Mouse (Mus musculus): Measurements from ENCODE around the gene Ptpn5. TPM values are rescaled to one million over a fixed set of nuclear protein-coding genes. Genes with fewer than 3 reads are reported as not detected.

Ptpn5 gene
- total and polyA plus RNA-seq, 3 experiments, result 0.03 TPM; not detected in 2

DNA sequence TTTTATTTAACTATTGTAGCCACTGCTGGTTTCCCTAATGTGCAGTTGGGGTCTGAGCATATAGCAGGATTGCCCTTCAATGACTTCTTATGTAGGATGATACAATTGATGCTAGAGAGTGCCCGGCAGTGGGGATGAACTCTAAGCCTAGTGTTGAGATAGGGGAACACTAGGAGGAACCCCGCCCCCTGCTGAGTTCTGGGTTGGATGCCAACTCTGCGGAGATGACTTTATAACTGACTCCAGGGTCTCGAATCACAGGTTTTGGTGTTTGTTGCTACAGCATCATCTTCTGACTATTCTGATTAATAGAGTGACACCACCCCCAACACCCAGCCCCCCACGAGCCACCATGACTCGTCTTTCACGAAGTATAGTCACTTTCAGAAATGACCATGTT is 14.8 kb upstream of the Ptpn5 start:
- Histone ChIP-seq H3K36me3 (ENCODE audit: control insufficient read depth in 1 of 2, insufficient read depth in 2 of 2, low read length in 2 of 2) (no peaks in the 10 kb centered on the region), H3K4me1 (ENCODE audit: control insufficient read depth in 1 of 2, insufficient read depth in 2 of 2, low read length in 2 of 2) (no peaks in the 10 kb centered on the region), H3K9me3 (replicated peaks; ENCODE audit: insufficient read depth, low read length) (no peaks in the 10 kb centered on the region), H3K4me3 (ENCODE audit: control insufficient read depth in 1 of 2, insufficient read depth in 1 of 2, low read depth in 2 of 2, low read length in 2 of 2) (no peak overlapping the region), H3K79me2 (ENCODE audit: control insufficient read depth, insufficient read depth, low read length, poor library complexity) (no peaks in the 10 kb centered on the region), H3K27ac (ENCODE audit: control insufficient read depth, low read depth, low read length) (no peak overlapping the region), H3K9ac (ENCODE audit: control insufficient read depth, low read depth, low read length, poor library complexity, severe bottlenecking) (no peak overlapping the region), H3K27me3 (ENCODE audit: control insufficient read depth in 1 of 2, insufficient read depth in 2 of 2, low read length in 2 of 2) (0 out of 4 replicates have a peak, but pooled peaks cover 0 to 1% of the 10 kb centered on the region in 2 experiments)
- DNase-seq (ENCODE audit: low read depth, low spot score), result no peak
- TF ChIP-seq CTCF (IDR thresholded peaks at IDR 0.05 in 2 of 3, conservative IDR thresholded peaks at IDR 0.05 in 1 of 3; ENCODE audit: control insufficient read depth in 1 of 3, insufficient read depth in 1 of 3, low read depth in 2 of 3, low read length in 3 of 3, poor library complexity in 1 of 3, severe bottlenecking in 1 of 3), result no peak
- TF ChIP-seq ZNF384 (IDR thresholded peaks at IDR 0.05; ENCODE audit: low read depth, low read length), result no peak
- no peak for TF ChIP-seq UBTF (IDR thresholded peaks at IDR 0.05; ENCODE audit: borderline replicate concordance, insufficient read depth, low read depth, low read length)
- no peak for TF ChIP-seq TBP (IDR thresholded peaks at IDR 0.05; ENCODE audit: low read depth, low read length)
- no peak for TF ChIP-seq POLR2AphosphoS2 (IDR thresholded peaks at IDR 0.05; ENCODE audit: low read length)
- TF ChIP-seq RCOR1 (IDR thresholded peaks at IDR 0.05; ENCODE audit: low read depth, low read length), result no peak
- TF ChIP-seq NELFE (IDR thresholded peaks at IDR 0.05; ENCODE audit: low read depth, low read length), result no peak
- TF ChIP-seq ZMIZ1 (IDR thresholded peaks at IDR 0.05; ENCODE audit: low read depth, low read length), result no peak
- TF ChIP-seq JUND (IDR thresholded peaks at IDR 0.05; ENCODE audit: low read depth, low read length), result no peak
- TF ChIP-seq POLR2AphosphoS5 (IDR thresholded peaks at IDR 0.05; ENCODE audit: borderline replicate concordance, low read depth, low read length), result no peak
- no peak for TF ChIP-seq HCFC1 (IDR thresholded peaks at IDR 0.05; ENCODE audit: low read depth, low read length)

DNA sequence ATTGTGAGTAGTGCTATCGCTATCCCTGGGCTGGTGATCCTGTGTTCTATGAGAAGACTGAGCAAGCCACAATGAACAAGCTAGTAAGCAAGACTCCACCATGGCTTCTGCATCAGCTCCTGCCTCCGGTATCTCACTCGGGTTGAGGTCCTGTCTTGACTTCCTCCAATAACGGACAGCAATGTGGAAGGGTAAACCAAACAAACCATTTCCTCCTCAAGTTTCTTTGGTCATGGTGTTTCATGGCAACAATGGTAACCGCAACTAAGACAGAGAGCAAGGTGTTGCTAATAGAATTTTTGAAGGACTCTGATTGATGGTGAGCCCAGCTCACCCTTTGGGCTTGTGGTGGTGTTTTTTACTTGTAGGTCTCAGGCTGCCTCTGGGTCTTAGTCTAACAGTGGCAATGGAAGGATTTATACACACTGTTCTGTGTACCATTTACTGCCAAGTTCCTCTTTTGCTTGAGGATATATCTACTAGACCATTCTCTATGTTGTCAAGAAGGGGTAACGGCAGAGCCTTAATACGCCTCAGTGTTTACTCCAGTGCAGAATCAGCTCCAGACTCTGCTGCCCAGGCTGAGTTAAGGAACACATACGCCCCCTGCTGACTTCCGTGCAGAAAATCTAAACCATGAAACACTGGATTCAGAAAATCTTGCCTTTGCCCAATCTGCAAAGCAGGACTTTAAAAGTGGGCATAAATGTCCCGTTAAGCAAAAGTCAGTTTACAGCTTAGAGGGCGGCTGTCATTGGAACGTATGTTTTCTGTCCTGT is 12.7 kb upstream of the Ptpn5 start:
- Histone ChIP-seq H3K9ac (ENCODE audit: control insufficient read depth, low read depth, low read length, poor library complexity, severe bottlenecking) (no peak overlapping the region), H3K36me3 (ENCODE audit: control insufficient read depth in 1 of 2, insufficient read depth in 2 of 2, low read length in 2 of 2) (no peaks in the 10 kb centered on the region), H3K27me3 (ENCODE audit: control insufficient read depth in 1 of 2, insufficient read depth in 2 of 2, low read length in 2 of 2) (no peaks in the 10 kb centered on the region), H3K79me2 (ENCODE audit: control insufficient read depth, insufficient read depth, low read length, poor library complexity) (no peaks in the 10 kb centered on the region), H3K4me3 (ENCODE audit: control insufficient read depth in 1 of 2, insufficient read depth in 1 of 2, low read depth in 2 of 2, low read length in 2 of 2) (no peak overlapping the region), H3K4me1 (ENCODE audit: control insufficient read depth in 1 of 2, insufficient read depth in 2 of 2, low read length in 2 of 2) (no peaks in the 10 kb centered on the region), H3K27ac (ENCODE audit: control insufficient read depth, low read depth, low read length) (no peak overlapping the region), H3K9me3 (replicated peaks; ENCODE audit: insufficient read depth, low read length) (no peaks in the 10 kb centered on the region)
- DNase-seq (ENCODE audit: low read depth, low spot score), result peak; percentile 23
- TF ChIP-seq MAFK (IDR thresholded peaks at IDR 0.05; ENCODE audit: borderline replicate concordance, low read depth, low read length) (no peak), CTCF (IDR thresholded peaks at IDR 0.05 in 2 of 3, conservative IDR thresholded peaks at IDR 0.05 in 1 of 3; ENCODE audit: control insufficient read depth in 1 of 3, insufficient read depth in 1 of 3, low read depth in 2 of 3, low read length in 3 of 3, poor library complexity in 1 of 3, severe bottlenecking in 1 of 3) (peak; percentile 14 to 51 (median 46); a peak in 4 of 6 replicates), RAD21 (IDR thresholded peaks at IDR 0.05; ENCODE audit: low read depth, low read length) (peak; percentile 32), ZC3H11A (IDR thresholded peaks at IDR 0.05; ENCODE audit: low read depth, low read length) (0 out of 2 replicates have a peak, but pooled peaks have one; percentile 36), POLR2A (IDR thresholded peaks at IDR 0.05; ENCODE audit: control insufficient read depth in 1 of 2, insufficient read depth in 1 of 2, low read depth in 1 of 2, low read length in 2 of 2, poor library complexity in 1 of 2) (no peak), SMC3 (IDR thresholded peaks at IDR 0.05; ENCODE audit: low read depth, low read length) (peak; percentile 61)

All from MEL (cell line).